Mouse (Mus musculus) ES-E14 (cell line): ENCODE results near the gene 4930516K23Rik.

ENCODE experiments used
- CHD2 ChIP-seq: IDR thresholded peaks from 2 replicates; pipeline ENCODE4 v1.6.1; 2014; ENCODE audit warnings: mild to moderate bottlenecking, low read depth, low read length, inconsistent platforms
- HCFC1 ChIP-seq: IDR thresholded peaks from 2 replicates; pipeline ENCODE4 v1.6.1; 2012; ENCODE audit warnings: low read length, inconsistent platforms, borderline replicate concordance; ENCODE audit not compliant: insufficient read depth
- MAFK ChIP-seq: IDR thresholded peaks from 2 replicates; pipeline ENCODE4 v1.6.1; 2014; ENCODE audit warnings: mild to moderate bottlenecking, low read depth, low read length, inconsistent platforms; ENCODE audit not compliant: insufficient read depth
- ZC3H11A ChIP-seq: IDR thresholded peaks from 2 replicates; pipeline ENCODE4 v1.6.1; 2012; ENCODE audit warnings: low read depth, mild to moderate bottlenecking, inconsistent platforms, low read length, borderline replicate concordance
- ZNF384 ChIP-seq: IDR thresholded peaks from 2 replicates; pipeline ENCODE4 v1.6.1; 2012; ENCODE audit warnings: low read depth, low read length, inconsistent platforms

- TF ChIP-seq CHD2 (no peak), ZNF384 (no peak), ZC3H11A (no peak), HCFC1 (no peak), MAFK (no peak)
Measured at GRCm38 (mm10) chr7:104071769-104072168, 10.5 kb upstream of the 4930516K23Rik start, which contains the start of gene Olfr644.
